Mouse (Mus musculus) bone marrow macrophage, adult 2 months (primary cell): ENCODE data around the gene Apbb2.

ENCODE experiments used
- CTCF ChIP-seq: IDR thresholded peaks from 2 replicates; pipeline ENCODE4 v1.5.1; 2012; ENCODE audit warnings: low read depth, mild to moderate bottlenecking, low read length, moderate library complexity
- POLR2A ChIP-seq: IDR thresholded peaks from 2 replicates; pipeline ENCODE4 v1.6.1; 2012; ENCODE audit warnings: mild to moderate bottlenecking, low read depth, low read length, borderline replicate concordance

DNA sequence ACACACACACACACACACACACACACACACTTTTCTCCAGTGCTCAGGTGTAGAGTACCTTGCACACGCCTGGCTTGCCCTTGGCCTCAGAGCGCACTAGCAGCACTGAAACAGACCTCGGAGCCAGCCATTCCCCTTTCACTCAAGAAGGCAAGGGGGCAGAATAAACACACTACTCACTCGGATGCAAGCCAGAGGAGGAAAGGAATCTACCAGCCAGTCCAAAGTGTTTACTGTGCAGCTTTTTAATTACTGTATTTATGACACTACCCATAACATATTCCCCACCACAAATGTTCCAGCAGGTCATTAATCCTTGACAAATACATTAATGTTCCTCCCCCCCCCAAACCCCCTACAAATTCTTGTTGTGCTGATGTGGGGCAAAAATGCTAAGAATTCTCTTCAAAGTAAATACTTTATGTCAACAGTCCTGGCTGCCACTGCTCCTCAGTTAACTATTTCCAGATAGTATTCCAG, 121.7 kb downstream of the Apbb2 start:
- TF ChIP-seq CTCF (no peak), POLR2A (no peak)
